Mouse (Mus musculus) hindbrain, embryonic 14.5 days (tissue): Measurements from ENCODE around the gene Gigyf2. TPM values are rescaled to one million over a fixed set of nuclear protein-coding genes. Genes with fewer than 3 reads are reported as not detected.

ENCODE experiments used
- ATAC-seq: fragments of 200-750 bp; cut with Nextera tagmentation; 2 replicates; pipeline ENCODE4 v1.8.0; 2017; ENCODE audit warnings: moderate number of reproducible peaks, mild to moderate bottlenecking, moderate TSS enrichment, moderate library complexity; ENCODE audit not compliant: low FRiP score
- DNase-seq: peaks from one replicate; pipeline ENCODE4 v3.0.0-alpha.2; 2015; ENCODE audit warnings: low spot score
- H3K27ac ChIP-seq: fragments of 300-500 bp; sonication (generic); 2 replicates; pipeline ENCODE4 v1.5.1; 2014; ENCODE audit warnings: mild to moderate bottlenecking, moderate library complexity
- H3K27me3 ChIP-seq: fragments of 300-500 bp; sonication (generic); 2 replicates; pipeline ENCODE4 v1.6.1; 2014; ENCODE audit warnings: mild to moderate bottlenecking, low read length, mixed read lengths; ENCODE audit not compliant: control insufficient read depth, insufficient read depth
- H3K36me3 ChIP-seq: fragments of 300-500 bp; sonication (generic); replicated peaks from 2 replicates; pipeline ENCODE4 v1.6.1; 2014; ENCODE audit not compliant: control insufficient read depth, insufficient read depth
- H3K4me1 ChIP-seq: fragments of 300-500 bp; sonication (generic); replicated peaks from 2 replicates; pipeline ENCODE4 v1.6.1; 2014; ENCODE audit warnings: antibody characterized with exemption, low read length, mixed read lengths; ENCODE audit not compliant: control insufficient read depth, insufficient read depth
- H3K4me2 ChIP-seq: fragments of 300-500 bp; sonication (generic); replicated peaks from 2 replicates; pipeline ENCODE4 v1.6.1; 2014; ENCODE audit warnings: mild to moderate bottlenecking, moderate library complexity
- H3K4me3 ChIP-seq: fragments of 300-500 bp; sonication (generic); replicated peaks from 2 replicates; pipeline ENCODE4 v1.5.1; 2014; ENCODE audit warnings: mild to moderate bottlenecking, low read length
- H3K9ac ChIP-seq: fragments of 300-500 bp; sonication (generic); 2 replicates; pipeline ENCODE4 v1.6.1; 2014
- H3K9me3 ChIP-seq: fragments of 300-500 bp; sonication (generic); 2 replicates; pipeline ENCODE4 v1.6.1; 2016; ENCODE audit warnings: low read length; ENCODE audit not compliant: control insufficient read depth
- WGBS: fragments of 180-500 bp; shearing (Covaris S2); extraction: QIAGEN DNeasy Blood & Tissue Kit; methylation state at CpG from one replicate; pipeline ENCODE4 v1.1.7; 2014; 5-methylcytosine and 5-hydroxymethylcytosine counted together
- polyA plus RNA-seq: library from polyadenylated mRNA; unstranded; fragments of >200 nt; fragmentation: Nextera tagmentation; extraction: Ambion mirVana; gene quantifications from 2 replicates; pipeline ENCODE4 v1.2.1, GENCODE M21; 2014

The Gigyf2 gene
- polyA plus RNA-seq, 1 experiment from 2014 or later, result 69.2 TPM

DNA sequence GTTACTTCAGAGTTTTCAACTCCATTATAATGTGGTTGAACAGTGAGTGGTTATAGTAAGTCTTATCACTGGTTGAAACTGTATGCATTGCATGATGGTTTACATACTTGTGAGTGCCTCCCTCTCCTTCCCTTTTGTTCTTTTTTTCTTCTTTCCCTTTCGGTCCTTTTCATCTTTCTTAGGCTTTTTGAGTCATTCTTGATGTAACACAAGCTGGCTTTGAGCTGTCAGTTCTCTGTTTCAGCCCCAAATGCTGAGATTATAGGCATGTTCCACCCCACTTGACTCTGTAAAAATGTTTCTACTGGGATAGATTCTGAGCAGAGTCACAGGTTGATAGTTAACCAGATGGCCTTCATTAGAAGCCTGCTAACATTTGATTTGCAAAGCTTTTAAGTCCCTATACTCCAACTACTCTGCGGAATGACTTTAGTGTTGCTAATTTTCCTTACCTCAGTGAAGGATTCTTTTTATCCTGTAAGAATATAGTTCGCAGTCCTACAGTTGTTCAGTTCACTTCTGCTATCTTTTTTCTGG, 51.3 kb downstream of the Gigyf2 start:
- no peak overlapping the region for H3K27ac ChIP-seq
- H3K36me3 ChIP-seq, result peaks cover 31% of the 10 kb centered on the region
- 87% methylated on average over 3 of the region's 3 CpGs for WGBS
- no peak for ATAC-seq
- no peak overlapping the region for H3K4me3 ChIP-seq
- H3K4me2 ChIP-seq, result no peak overlapping the region
- H3K4me1 ChIP-seq, result no peaks in the 10 kb centered on the region
- DNase-seq, result no peak
- H3K9me3 ChIP-seq, result no peaks in the 10 kb centered on the region
- H3K9ac ChIP-seq, result no peak overlapping the region
- H3K27me3 ChIP-seq, result no peaks in the 10 kb centered on the region

DNA sequence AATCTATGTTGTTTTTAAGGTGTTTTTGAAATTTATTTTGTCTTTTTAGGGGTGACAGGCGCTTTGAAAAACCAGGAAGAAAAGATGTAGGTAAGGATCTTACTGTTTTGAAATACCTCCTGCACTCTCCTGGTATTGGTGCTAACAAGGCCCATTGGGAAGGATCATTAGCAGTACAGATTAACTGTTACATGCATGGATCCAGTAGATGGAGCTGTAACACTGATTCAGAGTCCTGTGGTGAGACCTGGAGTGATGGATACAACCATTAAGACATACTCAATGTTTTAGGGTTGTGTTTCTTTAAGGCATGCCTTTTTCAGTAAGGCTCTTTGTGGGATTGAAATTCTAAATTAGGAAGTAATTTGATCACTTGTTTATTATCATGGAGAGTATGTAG, 53.1 kb downstream of the Gigyf2 start:
- Histone ChIP-seq H3K4me1 (no peaks in the 10 kb centered on the region), H3K27me3 (no peaks in the 10 kb centered on the region), H3K4me2 (no peak overlapping the region), H3K27ac (no peak overlapping the region), H3K9ac (no peak overlapping the region), H3K4me3 (no peak overlapping the region), H3K36me3 (peaks cover 14% of the 10 kb centered on the region), H3K9me3 (no peaks in the 10 kb centered on the region)
- DNase-seq (peak; percentile 35), ATAC-seq (no peak)
- 86% methylated on average over 1 of the region's 1 CpGs for WGBS

DNA sequence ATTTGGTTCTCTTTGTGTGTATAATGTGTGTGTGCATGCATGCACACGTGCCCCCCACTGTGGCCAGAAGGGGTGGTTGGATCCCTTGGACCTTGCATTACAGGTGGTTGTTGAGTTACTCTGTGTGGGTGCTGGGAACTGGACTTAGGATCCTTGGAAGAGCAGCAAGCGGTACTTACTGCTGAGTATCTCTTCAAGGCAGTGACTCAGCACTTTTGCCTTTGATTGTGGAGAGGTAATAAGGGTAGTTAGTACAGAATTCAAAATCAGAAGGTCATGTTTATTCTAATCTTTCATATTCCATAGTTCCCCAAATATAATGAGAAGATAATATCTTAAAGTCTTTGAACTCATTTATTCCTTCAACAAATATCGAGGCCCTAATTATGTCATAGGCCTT, 54.4 kb downstream of the Gigyf2 start:
- Histone ChIP-seq H3K27ac (no peak overlapping the region), H3K9me3 (no peaks in the 10 kb centered on the region), H3K4me3 (no peak overlapping the region), H3K9ac (no peak overlapping the region), H3K4me1 (no peaks in the 10 kb centered on the region), H3K36me3 (peaks cover 8% of the 10 kb centered on the region), H3K27me3 (no peaks in the 10 kb centered on the region), H3K4me2 (no peak overlapping the region)
- DNase-seq, result no peak
- ATAC-seq, result no peak
- 94% methylated on average over 3 of the region's 3 CpGs for WGBS

DNA sequence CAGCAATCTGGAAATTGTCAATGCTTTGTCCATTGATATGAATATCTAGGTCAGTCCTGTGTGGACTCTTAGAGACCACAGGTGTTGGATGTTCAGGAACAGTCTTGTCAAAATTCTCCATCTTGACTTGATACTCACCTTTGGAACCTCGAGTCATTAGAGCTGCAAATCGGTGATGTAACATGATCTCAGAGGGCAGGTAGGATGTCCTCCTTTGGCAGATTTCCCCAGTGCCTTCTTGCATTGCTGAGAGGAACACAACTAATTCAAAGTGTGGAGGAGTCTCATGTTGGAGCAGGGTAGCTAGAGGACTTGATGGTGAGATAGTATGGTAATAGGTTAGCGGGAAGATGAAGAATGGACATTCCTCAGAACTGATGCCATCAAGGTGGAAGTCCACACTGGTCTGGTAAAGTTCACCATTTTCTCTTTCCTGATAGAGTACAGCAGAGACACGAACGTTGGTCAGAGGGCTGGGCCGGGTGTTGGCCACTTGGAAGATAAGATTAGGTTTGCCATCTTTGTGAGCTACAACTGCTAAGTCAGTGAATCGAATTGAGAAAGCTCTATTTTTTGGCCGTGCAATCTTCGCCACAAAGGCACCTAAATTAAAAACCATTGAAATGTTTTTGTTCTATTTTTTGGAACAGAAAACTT, 59.8 kb downstream of the Gigyf2 start:
- Histone ChIP-seq H3K4me3 (no peak overlapping the region), H3K9me3 (no peaks in the 10 kb centered on the region), H3K36me3 (peaks cover 34% of the 10 kb centered on the region), H3K27ac (no peak overlapping the region), H3K4me1 (no peaks in the 10 kb centered on the region), H3K4me2 (no peak overlapping the region), H3K27me3 (no peaks in the 10 kb centered on the region), H3K9ac (no peak overlapping the region)
- DNase-seq, result no peak
- WGBS, result 96% methylated on average over 9 of the region's 9 CpGs
- no peak for ATAC-seq

DNA sequence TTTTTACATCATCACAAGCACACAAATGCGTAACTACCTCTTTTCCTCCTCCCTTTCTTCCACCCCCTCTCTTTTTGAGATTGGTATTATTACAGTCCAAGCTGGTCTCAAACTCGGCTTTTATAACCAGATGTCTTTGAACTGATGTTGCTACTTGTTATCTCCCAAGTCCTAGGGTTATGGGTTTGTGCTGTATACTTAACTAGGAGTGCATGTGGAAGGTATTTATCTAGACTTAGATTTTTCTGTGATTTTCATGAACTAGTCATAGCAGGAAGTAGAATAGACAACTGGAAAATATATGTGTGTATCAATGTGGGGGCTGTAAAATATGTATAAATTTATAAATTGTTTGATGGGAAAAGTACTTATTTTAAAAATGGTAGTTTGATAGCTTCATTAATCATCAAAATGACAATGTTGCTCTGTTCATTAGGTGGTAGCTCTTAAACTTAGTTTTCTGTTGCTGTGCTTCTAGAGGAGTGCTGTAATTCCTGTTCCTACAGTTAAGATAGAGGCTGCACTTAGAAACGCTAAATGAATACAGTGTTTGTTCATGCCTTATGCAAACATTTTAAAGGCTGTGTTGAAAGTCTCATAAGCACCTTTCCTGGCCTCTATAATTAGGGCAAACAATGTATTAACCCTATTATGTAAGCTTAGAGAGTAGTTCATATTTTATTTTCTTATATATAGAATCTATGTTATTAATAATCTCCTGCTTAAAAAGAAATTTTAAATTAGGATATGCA, 66.8 kb downstream of the Gigyf2 start:
- Histone ChIP-seq H3K4me1 (no peaks in the 10 kb centered on the region), H3K36me3 (peaks cover 30% of the 10 kb centered on the region), H3K4me2 (no peak overlapping the region), H3K9me3 (no peaks in the 10 kb centered on the region), H3K9ac (no peak overlapping the region), H3K4me3 (no peak overlapping the region), H3K27me3 (no peaks in the 10 kb centered on the region), H3K27ac (no peak overlapping the region)
- ATAC-seq, result no peak
- WGBS, result 90% methylated on average over 3 of the region's 3 CpGs
- no peak for DNase-seq

DNA sequence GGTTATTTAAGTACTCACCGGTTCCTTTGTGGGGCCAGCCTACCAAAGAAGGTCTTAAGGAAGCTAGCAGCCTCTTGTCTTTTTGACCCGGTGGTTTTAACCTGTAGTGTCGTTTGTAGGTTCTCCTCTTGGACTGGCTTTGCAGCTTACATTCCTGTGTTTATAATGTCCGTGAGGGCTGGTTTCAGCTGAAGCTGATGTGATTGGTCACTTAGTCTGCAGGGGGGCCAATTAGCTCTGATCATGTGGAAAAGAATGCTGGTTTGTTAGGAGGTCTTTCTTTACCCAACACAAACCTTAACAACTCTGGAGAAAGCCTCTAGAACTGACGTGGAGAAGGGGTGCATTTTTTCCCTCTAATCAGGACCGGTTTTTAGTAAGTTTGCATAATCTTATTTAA, 67.8 kb downstream of the Gigyf2 start, which contains the start of gene Kcnj13:
TSS of gene Kcnj13 (minus strand) at position 136 of the 400 bp plus-strand sequence.
- Histone ChIP-seq H3K27ac (no peak within 1 kb of the TSS), H3K27me3 (no peaks in the 10 kb centered on the region), H3K4me1 (no peaks in the 10 kb centered on the region), H3K9ac (no peak within 1 kb of the TSS), H3K4me3 (no peak within 1 kb of the TSS), H3K36me3 (peaks cover 23% of the 10 kb centered on the region), H3K9me3 (no peaks in the 10 kb centered on the region), H3K4me2 (no peak within 1 kb of the TSS)
- ATAC-seq (no peak), DNase-seq (no peak)
- WGBS, result 52% methylated on average over 6 of the region's 6 CpGs

DNA sequence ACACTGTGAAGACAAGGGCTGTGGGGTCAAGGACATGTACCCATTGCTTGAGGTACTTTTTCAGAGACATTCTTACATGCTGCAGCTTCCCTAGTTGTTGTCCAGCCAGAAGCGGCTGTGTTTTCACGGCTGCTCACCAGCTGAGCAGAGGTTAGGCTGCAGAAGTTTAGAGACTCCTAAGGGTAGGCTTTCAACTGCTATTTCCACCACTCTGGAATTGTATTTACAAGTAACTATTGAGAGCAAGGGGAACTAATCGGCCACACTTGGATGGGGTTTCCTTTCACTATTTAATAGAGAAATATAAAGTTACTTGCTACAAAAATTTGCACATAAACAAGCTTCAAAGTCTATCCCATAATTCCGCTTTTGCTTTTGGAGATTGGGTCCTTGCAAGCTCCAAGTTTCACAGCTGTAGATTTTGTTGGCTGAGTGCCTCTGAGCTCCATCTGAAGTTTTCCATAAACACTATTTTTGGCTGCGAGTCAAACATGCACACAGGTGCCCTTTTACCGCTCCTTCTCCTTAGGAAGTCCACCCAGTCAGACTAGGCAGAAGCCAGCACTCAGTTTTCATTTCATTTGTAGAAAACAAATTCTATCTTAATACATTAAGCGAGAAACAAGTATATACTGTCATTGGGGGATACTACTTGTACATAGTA, 70.3 kb downstream of the Gigyf2 start:
- Histone ChIP-seq H3K4me1 (no peaks in the 10 kb centered on the region), H3K9me3 (no peaks in the 10 kb centered on the region), H3K4me3 (no peak overlapping the region), H3K27ac (no peak overlapping the region), H3K36me3 (no peaks in the 10 kb centered on the region; the same call in 1 of the 2 replicates), H3K4me2 (no peak overlapping the region), H3K27me3 (no peaks in the 10 kb centered on the region), H3K9ac (no peak overlapping the region)
- DNase-seq (no peak), ATAC-seq (no peak)
- WGBS, result 84% methylated on average over 7 of the region's 7 CpGs

DNA sequence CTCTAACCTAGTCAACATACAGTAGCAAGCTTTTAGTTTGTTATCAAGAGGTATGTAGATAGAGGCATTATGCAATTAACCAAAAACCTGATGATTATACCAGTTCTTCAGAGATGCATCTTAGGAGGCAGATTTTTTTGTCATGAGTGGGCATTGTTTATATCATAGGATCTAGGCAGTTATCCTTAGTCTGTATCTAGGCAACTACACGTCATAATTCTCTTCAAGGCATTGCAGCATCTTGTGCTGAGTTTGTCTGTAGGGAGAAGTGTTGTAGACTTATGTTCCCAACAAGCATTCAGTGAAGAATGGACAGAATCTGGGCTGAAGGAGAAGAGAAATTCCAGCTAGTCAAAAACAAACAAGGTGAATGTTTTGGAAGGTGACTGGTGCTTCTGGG, 77.9 kb downstream of the Gigyf2 start:
- Histone ChIP-seq H3K27ac (no peak overlapping the region), H3K4me2 (no peak overlapping the region), H3K36me3 (peaks cover 56% of the 10 kb centered on the region), H3K9me3 (no peaks in the 10 kb centered on the region), H3K4me3 (no peak overlapping the region), H3K27me3 (no peaks in the 10 kb centered on the region), H3K9ac (no peak overlapping the region), H3K4me1 (no peaks in the 10 kb centered on the region)
- DNase-seq (no peak), ATAC-seq (no peak)
- WGBS, result 85% methylated on average over 1 of the region's 1 CpGs

DNA sequence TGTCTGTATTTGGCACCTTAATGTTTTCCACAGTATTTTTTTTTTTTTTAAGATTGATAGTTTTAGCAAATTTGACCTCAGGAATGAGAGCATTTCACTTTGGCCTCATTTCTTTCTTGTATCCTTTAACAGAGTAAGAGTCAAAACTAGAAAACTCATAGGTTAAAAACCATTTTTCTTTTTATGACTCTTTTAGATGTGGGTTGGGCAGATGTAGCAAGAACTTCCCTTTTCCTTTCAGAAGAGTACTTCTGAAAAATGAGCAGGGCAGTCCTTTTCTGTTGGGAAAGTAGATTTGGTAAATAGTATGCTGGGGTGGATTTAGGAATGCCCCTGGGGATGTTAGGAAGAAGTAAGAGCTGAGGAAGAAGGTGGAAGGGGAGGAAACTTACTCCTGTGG, 79.2 kb downstream of the Gigyf2 start:
- Histone ChIP-seq H3K4me2 (no peak overlapping the region), H3K36me3 (peaks cover 68% of the 10 kb centered on the region), H3K4me3 (no peak overlapping the region), H3K27ac (no peak overlapping the region), H3K27me3 (no peaks in the 10 kb centered on the region), H3K9me3 (no peaks in the 10 kb centered on the region), H3K4me1 (no peaks in the 10 kb centered on the region), H3K9ac (no peak overlapping the region)
- ATAC-seq, result no peak
- DNase-seq, result no peak
